Mouse (Mus musculus) testis, adult 2 months (tissue): Measurements from ENCODE around the gene Acot1.
"Not testable (repeated sequence)": the region's sequence is repeated elsewhere in the genome, so short reads cannot be mapped to it uniquely, and the experiment has no call there.

Experiments used
- CTCF ChIP-seq: fragments of 200-500 bp; IDR thresholded peaks from 2 replicates; pipeline ENCODE4 v1.5.1; 2012; ENCODE audit warnings: low read depth, mild to moderate bottlenecking, inconsistent platforms, low read length, moderate library complexity; ENCODE audit not compliant: control insufficient read depth, insufficient read depth, insufficient replicate concordance
- POLR2A ChIP-seq: fragments of 200-500 bp; IDR thresholded peaks from 2 replicates; pipeline ENCODE4 v1.6.1; 2012; ENCODE audit warnings: low read depth, mild to moderate bottlenecking, inconsistent platforms, low read length, moderate library complexity; ENCODE audit not compliant: control insufficient read depth

- TF ChIP-seq CTCF, POLR2A: not testable (repeated sequence)
These were observed 29.0 kb downstream of the Acot1 start, which contains the start of gene Acot4 for GRCm38 (mm10) chr12:84038241-84038640.
